Mouse (Mus musculus): ENCODE data around the gene Slc24a4. TPM values are rescaled to one million over a fixed set of nuclear protein-coding genes. Genes with fewer than 3 reads are reported as not detected.

Slc24a4 gene
- polyA plus RNA-seq (2015; fragmentation: Nextera tagmentation; extraction: Ambion mirVana), result 0.18 and 0.38 TPM in 2 replicates

GRCm38 (mm10) chr12:102128081-102128790 is at the start of gene Slc24a4:
Gene Slc24a4, plus strand, starts transcription at chr12:102128733.
- WGBS (ENCODE audit: insufficient replicate concordance), result 2% methylated on average over 33 of the region's 34 CpGs
- H3K4me2 ChIP-seq (ENCODE audit: low read depth, low read length), result peak within 1 kb of the TSS; percentile 61
- H3K4me1 ChIP-seq (ENCODE audit: control insufficient read depth, low read depth, low read length), result no peaks in the 10 kb centered on the region; the same call in 1 of the 2 replicates
- H3K4me3 ChIP-seq (ENCODE audit: low read depth, low read length), result peak within 1 kb of the TSS; percentile 45
- no peak within 1 kb of the TSS for H3K27ac ChIP-seq (ENCODE audit: low read length)
- no peaks in the 10 kb centered on the region for H3K9me3 ChIP-seq (replicated peaks; ENCODE audit: control insufficient read depth, low read length)
- peak; percentile 51; the same call in 1 of the 2 replicates for ATAC-seq (ENCODE audit: low read depth)
- H3K27me3 ChIP-seq (ENCODE audit: control insufficient read depth, insufficient read depth, low read depth, low read length), result peaks cover 42% of the 10 kb centered on the region
- H3K36me3 ChIP-seq (ENCODE audit: control insufficient read depth, insufficient read depth), result no peaks in the 10 kb centered on the region
- no peak within 1 kb of the TSS for H3K9ac ChIP-seq (ENCODE audit: low read depth, low read length)

- H3K27me3 ChIP-seq (ENCODE audit: control insufficient read depth, insufficient read depth, low read depth, low read length), result no peaks in the 10 kb centered on the region
- no peaks in the 10 kb centered on the region for H3K36me3 ChIP-seq (ENCODE audit: control insufficient read depth, insufficient read depth)
- H3K4me1 ChIP-seq (ENCODE audit: control insufficient read depth, low read depth, low read length), result no peaks in the 10 kb centered on the region
- 54% methylated on average over 13 of the region's 13 CpGs for WGBS (ENCODE audit: insufficient replicate concordance)
- no peak overlapping the region for H3K9ac ChIP-seq (ENCODE audit: low read depth, low read length)
- no peak overlapping the region for H3K4me2 ChIP-seq (ENCODE audit: low read depth, low read length)
- ATAC-seq (ENCODE audit: low read depth), result no peak
- no peak overlapping the region for H3K4me3 ChIP-seq (ENCODE audit: low read depth, low read length)
- no peaks in the 10 kb centered on the region for H3K9me3 ChIP-seq (replicated peaks; ENCODE audit: control insufficient read depth, low read length)
- no peak overlapping the region for H3K27ac ChIP-seq (ENCODE audit: low read length)
These were observed 45.7 kb upstream of the Slc24a4 start for GRCm38 (mm10) chr12:102082648-102083425.

- Histone ChIP-seq H3K4me2 (ENCODE audit: low read depth, low read length) (no peak overlapping the region), H3K9ac (ENCODE audit: low read depth, low read length) (no peak overlapping the region), H3K4me1 (ENCODE audit: control insufficient read depth, low read depth, low read length) (no peaks in the 10 kb centered on the region), H3K27ac (ENCODE audit: low read length) (no peak overlapping the region), H3K9me3 (replicated peaks; ENCODE audit: control insufficient read depth, low read length) (no peaks in the 10 kb centered on the region), H3K4me3 (ENCODE audit: low read depth, low read length) (no peak overlapping the region), H3K27me3 (ENCODE audit: control insufficient read depth, insufficient read depth, low read depth, low read length) (no peaks in the 10 kb centered on the region), H3K36me3 (ENCODE audit: control insufficient read depth, insufficient read depth) (no peaks in the 10 kb centered on the region)
- 63% methylated on average over 1 of the region's 1 CpGs for WGBS (ENCODE audit: insufficient replicate concordance)
- peak; percentile 67 for ATAC-seq (ENCODE audit: low read depth)
These were observed 38.0 kb upstream of the Slc24a4 start for GRCm38 (mm10) chr12:102090535-102090934.

GRCm38 (mm10) chr12:102092342-102093094 is 36.0 kb upstream of the Slc24a4 start:
- Histone ChIP-seq H3K4me3 (ENCODE audit: low read depth, low read length) (no peak overlapping the region), H3K4me2 (ENCODE audit: low read depth, low read length) (no peak overlapping the region), H3K36me3 (ENCODE audit: control insufficient read depth, insufficient read depth) (no peaks in the 10 kb centered on the region), H3K27ac (ENCODE audit: low read length) (no peak overlapping the region), H3K4me1 (ENCODE audit: control insufficient read depth, low read depth, low read length) (no peaks in the 10 kb centered on the region), H3K27me3 (ENCODE audit: control insufficient read depth, insufficient read depth, low read depth, low read length) (no peaks in the 10 kb centered on the region), H3K9me3 (replicated peaks; ENCODE audit: control insufficient read depth, low read length) (no peaks in the 10 kb centered on the region), H3K9ac (ENCODE audit: low read depth, low read length) (no peak overlapping the region)
- 66% methylated on average over 15 of the region's 15 CpGs for WGBS (ENCODE audit: insufficient replicate concordance)
- ATAC-seq (ENCODE audit: low read depth), result no peak

GRCm38 (mm10) chr12:102105990-102106389 is 22.5 kb upstream of the Slc24a4 start:
- Histone ChIP-seq H3K4me1 (ENCODE audit: control insufficient read depth, low read depth, low read length) (no peaks in the 10 kb centered on the region; the same call in 1 of the 2 replicates), H3K4me3 (ENCODE audit: low read depth, low read length) (no peak overlapping the region), H3K36me3 (ENCODE audit: control insufficient read depth, insufficient read depth) (no peaks in the 10 kb centered on the region), H3K27me3 (ENCODE audit: control insufficient read depth, insufficient read depth, low read depth, low read length) (no peaks in the 10 kb centered on the region), H3K4me2 (ENCODE audit: low read depth, low read length) (no peak overlapping the region), H3K9ac (ENCODE audit: low read depth, low read length) (no peak overlapping the region), H3K9me3 (replicated peaks; ENCODE audit: control insufficient read depth, low read length) (no peaks in the 10 kb centered on the region), H3K27ac (ENCODE audit: low read length) (no peak overlapping the region)
- WGBS (ENCODE audit: insufficient replicate concordance), result 17% methylated on average over 1 of the region's 1 CpGs
- ATAC-seq (ENCODE audit: low read depth), result no peak

- Histone ChIP-seq H3K4me2 (ENCODE audit: low read depth, low read length) (no peak overlapping the region), H3K27ac (ENCODE audit: low read length) (no peak overlapping the region), H3K9me3 (replicated peaks; ENCODE audit: control insufficient read depth, low read length) (no peaks in the 10 kb centered on the region), H3K4me3 (ENCODE audit: low read depth, low read length) (no peak overlapping the region), H3K36me3 (ENCODE audit: control insufficient read depth, insufficient read depth) (no peaks in the 10 kb centered on the region), H3K9ac (ENCODE audit: low read depth, low read length) (no peak overlapping the region), H3K4me1 (ENCODE audit: control insufficient read depth, low read depth, low read length) (no peaks in the 10 kb centered on the region; the same call in 1 of the 2 replicates), H3K27me3 (ENCODE audit: control insufficient read depth, insufficient read depth, low read depth, low read length) (no peaks in the 10 kb centered on the region)
- no peak for ATAC-seq (ENCODE audit: low read depth)
These were observed 19.7 kb upstream of the Slc24a4 start for GRCm38 (mm10) chr12:102108851-102109250.

- H3K9ac ChIP-seq (ENCODE audit: low read depth, low read length), result no peak overlapping the region
- H3K27ac ChIP-seq (ENCODE audit: low read length), result no peak overlapping the region
- no peaks in the 10 kb centered on the region for H3K27me3 ChIP-seq (ENCODE audit: control insufficient read depth, insufficient read depth, low read depth, low read length)
- no peaks in the 10 kb centered on the region; the same call in 1 of the 2 replicates for H3K4me1 ChIP-seq (ENCODE audit: control insufficient read depth, low read depth, low read length)
- 38% methylated on average over 4 of the region's 4 CpGs for WGBS (ENCODE audit: insufficient replicate concordance)
- H3K4me2 ChIP-seq (ENCODE audit: low read depth, low read length), result no peak overlapping the region
- H3K36me3 ChIP-seq (ENCODE audit: control insufficient read depth, insufficient read depth), result no peaks in the 10 kb centered on the region
- H3K4me3 ChIP-seq (ENCODE audit: low read depth, low read length), result no peak overlapping the region
- no peaks in the 10 kb centered on the region for H3K9me3 ChIP-seq (replicated peaks; ENCODE audit: control insufficient read depth, low read length)
- peak; percentile 84 for ATAC-seq (ENCODE audit: low read depth)
These were observed 16.0 kb upstream of the Slc24a4 start for GRCm38 (mm10) chr12:102112491-102112890.

- Histone ChIP-seq H3K4me3 (ENCODE audit: low read depth, low read length) (no peak overlapping the region), H3K27me3 (ENCODE audit: control insufficient read depth, insufficient read depth, low read depth, low read length) (no peaks in the 10 kb centered on the region), H3K9me3 (replicated peaks; ENCODE audit: control insufficient read depth, low read length) (no peaks in the 10 kb centered on the region), H3K4me2 (ENCODE audit: low read depth, low read length) (no peak overlapping the region), H3K27ac (ENCODE audit: low read length) (no peak overlapping the region), H3K4me1 (ENCODE audit: control insufficient read depth, low read depth, low read length) (no peaks in the 10 kb centered on the region; the same call in 1 of the 2 replicates), H3K36me3 (ENCODE audit: control insufficient read depth, insufficient read depth) (no peaks in the 10 kb centered on the region), H3K9ac (ENCODE audit: low read depth, low read length) (no peak overlapping the region)
- ATAC-seq (ENCODE audit: low read depth), result no peak
- 54% methylated on average over 7 of the region's 7 CpGs for whole genome bisulfite sequencing (ENCODE audit: insufficient replicate concordance)
These were observed 15.6 kb upstream of the Slc24a4 start for GRCm38 (mm10) chr12:102112901-102113300.
